Mouse (Mus musculus) mouse embryonic stem cell (cell line): ENCODE results near the gene Nodal.

Experiments
- in situ Hi-C, 2 experiments: fragments of 300-500 bp; cut with MboI; formaldehyde crosslinking; loops; 1 replicate in 1 of 2; 3 replicates in 1 of 2; pipeline ENCODE4 v1.14.3; 2019 to 2020; ENCODE audit warnings: low sequenced_read_pairs in 2 of 2, low pct_unique_long_range_greater_than_20kb in 1 of 2, mixed read lengths in 1 of 2; ENCODE audit not compliant: unreplicated experiment in 1 of 2

The Nodal gene

GRCm38 (mm10) chr10:61417672-61418071 is at the start of gene Nodal:
Nodal (plus strand) TSS chr10:61417972.
- in situ Hi-C loops, result no loop called here

DNA sequence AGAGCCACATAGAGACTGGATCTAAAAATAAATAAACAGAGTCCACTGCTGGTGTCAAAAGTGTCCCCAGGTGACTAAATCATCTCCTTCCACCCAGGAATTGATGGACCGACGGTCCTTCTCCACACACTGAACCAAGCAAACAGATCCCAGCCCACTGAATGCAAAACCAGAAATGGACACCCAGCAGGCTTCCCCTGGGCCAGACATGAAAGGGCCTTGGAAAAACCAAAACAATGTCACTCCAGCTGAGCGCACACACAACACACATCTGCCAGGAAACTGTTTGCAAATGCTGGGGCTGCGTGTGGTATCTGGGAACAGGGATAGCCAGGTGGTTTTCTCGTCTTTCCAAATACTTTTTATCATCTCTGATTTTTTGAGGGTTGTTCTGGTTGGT is 48.0 kb upstream of the Nodal start:
- in situ Hi-C loops, result no loop called here

DNA sequence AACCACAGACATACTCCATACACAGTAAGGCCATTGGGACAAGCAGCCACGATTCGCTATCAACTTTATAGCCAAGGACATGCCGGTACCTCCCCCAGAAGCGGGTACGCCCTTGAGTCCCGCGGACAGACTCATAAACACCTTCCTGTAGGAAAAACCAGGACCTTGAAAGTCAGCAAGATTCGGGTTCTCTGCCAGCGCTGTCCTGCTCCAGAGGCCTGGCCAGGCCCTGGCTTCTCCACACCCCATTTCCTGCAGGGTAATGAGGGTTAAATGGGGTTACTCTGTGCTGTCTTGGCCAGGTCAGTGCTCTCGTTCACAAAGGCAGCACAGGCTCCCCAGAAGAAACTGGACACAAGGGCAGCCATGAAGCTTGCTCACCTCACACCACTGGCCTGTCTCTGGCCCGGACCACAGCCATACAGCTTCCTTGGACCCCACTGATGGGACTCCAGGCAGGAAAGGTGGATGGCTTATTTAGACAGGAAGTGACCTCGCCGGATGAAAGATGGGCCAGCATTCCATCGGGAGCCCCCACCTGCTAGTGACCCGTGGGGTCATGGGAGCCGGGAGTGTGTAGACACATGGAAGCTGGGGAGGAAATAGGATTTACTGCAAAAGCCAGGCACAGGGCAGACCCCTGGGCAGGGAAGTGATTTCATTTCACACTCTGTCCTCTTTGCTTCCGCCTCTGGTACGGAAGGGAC is 47.3 kb upstream of the Nodal start:
- in situ Hi-C loops, result no loop called here

DNA sequence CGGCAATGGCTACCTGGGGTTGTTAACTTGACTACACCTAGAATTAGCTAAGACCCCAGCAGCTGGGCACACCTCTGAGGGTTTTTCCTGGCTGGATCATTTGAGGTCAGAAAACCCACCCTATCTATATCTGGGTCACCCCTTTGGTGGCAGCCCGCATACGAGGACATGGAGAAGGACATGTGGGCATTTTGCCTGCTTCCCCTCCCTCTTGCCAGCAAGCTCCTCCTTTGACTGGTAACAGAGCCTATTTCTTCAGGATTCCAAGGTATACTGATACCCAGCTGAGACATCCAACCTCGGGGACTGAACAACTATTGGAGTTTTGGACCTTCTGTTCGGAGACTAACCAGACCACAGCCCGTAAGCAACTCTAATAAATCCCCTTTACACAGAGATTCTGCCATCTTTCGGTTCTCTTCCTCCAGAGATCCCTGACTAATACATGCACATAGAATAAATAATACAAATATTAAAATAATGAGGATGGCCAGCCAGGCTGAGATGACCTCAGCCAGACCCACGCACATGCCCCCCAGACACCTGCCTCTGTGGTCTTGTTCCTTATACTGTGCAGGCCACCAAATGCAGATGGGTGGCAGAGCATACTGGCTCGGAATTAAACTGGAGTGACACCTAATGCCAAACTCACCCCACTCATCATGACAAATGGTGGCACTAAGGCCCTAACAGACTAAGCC is 45.7 kb upstream of the Nodal start:
- in situ Hi-C loops, result no loop called here

GRCm38 (mm10) chr10:61372585-61372923 is 45.2 kb upstream of the Nodal start:
- in situ Hi-C loops, result no loop called here

DNA sequence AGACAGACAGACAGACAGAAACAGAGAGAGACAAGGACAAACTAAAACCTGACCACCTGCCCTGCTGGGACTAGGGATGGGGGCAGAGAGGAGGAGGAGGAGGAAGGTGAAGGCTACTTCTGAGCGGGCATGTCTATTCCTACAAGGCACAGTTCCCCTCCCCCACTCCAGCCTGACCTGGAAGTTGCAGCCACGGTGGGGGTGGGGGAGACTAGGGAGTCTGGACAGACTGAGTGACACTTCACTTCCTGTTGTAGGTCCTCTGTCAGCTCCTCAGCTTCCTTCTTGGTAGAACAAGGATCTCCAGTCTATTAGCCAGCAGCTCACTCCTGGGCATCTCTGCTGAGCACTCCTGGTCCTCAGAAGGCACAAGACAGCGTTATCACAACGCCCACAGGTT is 43.7 kb upstream of the Nodal start:
- in situ Hi-C loops, result no loop called here

GRCm38 (mm10) chr10:61374771-61375481 is 42.8 kb upstream of the Nodal start:
- in situ Hi-C loops, result no loop called here

GRCm38 (mm10) chr10:61378050-61378449 is 39.7 kb upstream of the Nodal start:
- in situ Hi-C loops, result no loop called here

DNA sequence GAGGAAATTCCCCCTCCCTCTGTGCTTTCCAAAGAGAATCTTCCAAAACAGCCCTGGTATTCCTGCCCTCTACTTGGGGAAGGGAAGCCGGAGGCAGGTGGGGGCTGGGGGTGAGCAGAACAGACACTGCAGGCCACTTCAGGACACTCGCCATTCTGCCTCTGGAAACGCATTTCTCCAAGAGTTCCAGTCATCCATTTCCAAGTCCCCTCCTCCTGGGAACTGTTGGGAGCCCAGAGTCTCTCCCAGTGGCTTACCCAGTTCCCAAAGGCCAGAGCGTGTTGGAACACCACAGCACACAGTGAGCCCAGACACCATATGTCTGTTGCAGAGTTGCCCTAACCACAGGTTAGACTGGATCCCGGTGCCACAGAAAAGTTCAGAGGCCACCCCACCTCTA is 39.1 kb upstream of the Nodal start:
- in situ Hi-C loops, result no loop called here

DNA sequence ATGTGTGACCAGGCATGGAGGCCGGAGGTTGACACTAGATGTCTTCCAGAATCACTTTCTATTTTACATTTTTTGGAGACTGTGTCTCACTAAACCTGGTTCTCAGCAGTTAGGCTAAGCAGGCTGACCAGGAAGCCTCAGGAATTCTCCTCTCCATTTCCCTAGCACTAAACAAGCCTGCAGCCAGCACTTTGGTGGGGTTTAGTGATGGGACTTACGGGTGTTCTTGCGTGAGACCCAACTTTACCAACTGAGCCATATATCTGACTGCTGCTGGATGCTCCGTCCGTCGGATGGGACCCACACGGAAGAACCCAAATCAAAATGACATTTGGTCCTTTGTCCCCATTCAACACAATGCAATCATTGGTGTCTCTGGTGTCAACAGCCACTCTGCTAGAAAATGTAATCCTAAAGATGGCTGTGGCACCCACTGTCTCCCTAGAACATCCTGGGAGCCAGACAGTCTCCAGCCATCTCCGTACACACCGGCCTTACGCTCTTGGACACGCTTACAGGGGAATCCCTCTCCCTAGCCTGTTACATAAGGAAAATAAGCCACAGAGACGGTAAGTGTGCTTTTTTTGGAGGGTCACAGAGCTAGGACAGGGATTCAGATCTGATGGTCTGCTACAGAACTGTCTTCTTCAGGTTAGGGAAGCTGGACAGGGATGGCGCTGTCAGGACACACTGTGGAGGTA is 38.3 kb upstream of the Nodal start:
- in situ Hi-C loops, result no loop called here

DNA sequence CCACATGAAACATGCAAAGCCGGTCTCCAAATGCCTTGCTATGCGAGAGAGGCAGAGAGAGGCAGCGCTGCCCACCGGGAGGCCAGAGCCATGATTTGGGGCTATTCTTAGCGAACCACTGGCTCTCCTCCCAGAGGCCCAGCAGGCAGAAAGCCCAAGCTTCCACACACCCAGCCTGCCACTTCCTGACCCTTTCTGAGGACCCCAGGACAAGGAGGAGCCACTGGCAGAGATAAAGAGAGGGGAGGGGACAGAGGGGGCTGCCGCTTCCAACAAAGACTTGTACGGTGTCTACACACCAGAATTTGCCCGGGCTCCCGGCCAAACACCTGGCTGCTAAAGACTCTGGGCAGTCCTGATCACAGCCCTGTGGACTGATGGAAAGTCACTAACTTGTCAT is 37.6 kb upstream of the Nodal start:
- in situ Hi-C loops, result no loop called here

- in situ Hi-C loops, result no loop called here
Measured at GRCm38 (mm10) chr10:61381823-61382222, 35.9 kb upstream of the Nodal start.

GRCm38 (mm10) chr10:61382281-61382731 is 35.5 kb upstream of the Nodal start:
- in situ Hi-C loops, result no loop called here

GRCm38 (mm10) chr10:61383021-61383714 is 34.6 kb upstream of the Nodal start, which contains the start of gene Pald1:
Pald1 (minus strand) TSS chr10:61383530.
- in situ Hi-C loops, result no loop called here

GRCm38 (mm10) chr10:61383715-61384047 is 34.1 kb upstream of the Nodal start:
- in situ Hi-C loops, result no loop called here

DNA sequence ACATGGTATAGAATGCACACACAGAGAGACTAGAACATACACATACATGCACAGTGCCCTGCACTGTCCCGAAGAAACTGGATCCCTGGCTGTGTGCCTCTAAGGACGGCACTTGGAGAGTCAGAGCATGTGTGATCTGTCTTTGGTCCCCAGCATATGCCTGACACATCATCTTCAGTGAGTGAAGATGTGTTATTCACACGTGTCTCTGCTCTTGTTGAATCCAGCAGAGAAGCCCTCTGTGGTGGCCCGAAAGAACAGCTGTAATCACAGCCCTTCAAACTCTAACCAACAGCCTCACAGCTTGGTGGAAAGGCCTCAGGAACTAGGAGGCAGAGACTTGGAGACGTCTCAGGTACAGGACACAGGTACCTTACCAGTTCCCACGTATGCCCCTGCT is 32.6 kb upstream of the Nodal start:
- in situ Hi-C loops, result loop anchor here in 1 of 2 experiments (5.0 kb wide), 1 partner anchor 38 kb away; no protein-coding TSS in a partner anchor

- in situ Hi-C loops, result loop anchor here in 1 of 2 experiments (5.0 kb wide), 1 partner anchor 39 kb away; no protein-coding TSS in a partner anchor
Measured at GRCm38 (mm10) chr10:61386284-61386683, 31.5 kb upstream of the Nodal start.

GRCm38 (mm10) chr10:61389020-61389419 is 28.8 kb upstream of the Nodal start:
- in situ Hi-C loops, result loop anchor here in 1 of 2 experiments (5.0 kb wide), 1 partner anchor 42 kb away; no protein-coding TSS in a partner anchor
